Mouse (Mus musculus) CH12.LX (cell line): ENCODE measurements at regions not wholly inside any gene's neighbourhood (a gene's known extent, or its start where the extent isn't known, plus 50 kb on each side); places are given as distances from the start of the nearest gene placed in this dataset.

ENCODE experiments used
- CTCF ChIP-seq, 2 experiments: IDR thresholded peaks in 1 of 2; conservative IDR thresholded peaks in 1 of 2; 2 replicates each; pipeline ENCODE4 v1.5.1; 2011 to 2012; ENCODE audit warnings: low read depth in 2 of 2, low read length in 2 of 2, improper control_type of control experiment in 1 of 2, inconsistent platforms in 1 of 2, mild to moderate bottlenecking in 1 of 2, moderate library complexity in 1 of 2
- IRF4 ChIP-seq: IDR thresholded peaks from 2 replicates; pipeline ENCODE4 v1.6.1; 2014; ENCODE audit warnings: low read depth, mild to moderate bottlenecking, inconsistent platforms, low read length, improper control_type of control experiment
- MAFK ChIP-seq: IDR thresholded peaks from 2 replicates; pipeline ENCODE4 v1.6.1; 2011; ENCODE audit warnings: low read length, improper control_type of control experiment; ENCODE audit not compliant: insufficient replicate concordance
- PAX5 ChIP-seq: IDR thresholded peaks from 2 replicates; pipeline ENCODE4 v1.6.1; 2012; ENCODE audit warnings: low read length, inconsistent platforms, mixed read lengths
- ZKSCAN1 ChIP-seq: IDR thresholded peaks from 2 replicates; pipeline ENCODE4 v1.6.1; 2012; ENCODE audit warnings: low read depth, inconsistent platforms, low read length, improper control_type of control experiment, borderline replicate concordance
- ZMIZ1 ChIP-seq: IDR thresholded peaks from 2 replicates; pipeline ENCODE4 v1.6.1; 2012; ENCODE audit warnings: low read depth, mild to moderate bottlenecking, inconsistent platforms, low read length, improper control_type of control experiment

DNA sequence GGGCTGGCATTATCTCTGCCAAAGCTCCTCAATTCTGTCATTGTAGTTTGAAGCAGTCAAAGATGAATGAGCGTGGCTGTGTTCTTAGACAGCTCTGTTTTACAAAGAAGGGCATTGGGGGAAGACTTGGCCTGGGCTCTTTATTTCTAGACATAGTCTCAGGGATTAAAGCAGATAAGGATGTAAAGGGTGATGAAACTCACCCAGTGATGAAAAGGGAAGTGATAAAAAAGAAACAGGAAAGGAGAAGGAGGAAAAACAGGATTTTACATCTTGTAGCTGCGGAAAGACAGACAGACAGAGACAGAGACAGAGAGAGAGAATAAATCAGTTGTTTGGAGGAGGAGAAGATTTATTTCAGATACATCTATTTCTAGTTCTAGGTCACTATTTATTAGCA is 95.5 kb upstream of the Chl1 start:
- no peak for TF ChIP-seq CTCF (conservative IDR thresholded peaks at IDR 0.05 in 1 of 2, IDR thresholded peaks at IDR 0.05 in 1 of 2; ENCODE audit: low read depth in 2 of 2, low read length in 2 of 2)
- no peak for TF ChIP-seq PAX5
- no peak for TF ChIP-seq MAFK
- TF ChIP-seq ZKSCAN1 = no peak
- no peak for TF ChIP-seq IRF4
- no peak for TF ChIP-seq ZMIZ1
